Mouse (Mus musculus) urinary bladder, adult 18-20 months (tissue): Measurements from ENCODE around the gene Adam12.

Experiments used
- DNase-seq, 2 experiments: peaks; one replicate each; pipeline ENCODE4 v3.0.0; 2022; ENCODE audit warnings: low spot score in 2 of 2, mixed read lengths in 2 of 2

The Adam12 gene

GRCm38 (mm10) chr7:133876139-133876538 lies 355.8 kb downstream of the Adam12 start:
- DNase-seq, result no peak

DNA sequence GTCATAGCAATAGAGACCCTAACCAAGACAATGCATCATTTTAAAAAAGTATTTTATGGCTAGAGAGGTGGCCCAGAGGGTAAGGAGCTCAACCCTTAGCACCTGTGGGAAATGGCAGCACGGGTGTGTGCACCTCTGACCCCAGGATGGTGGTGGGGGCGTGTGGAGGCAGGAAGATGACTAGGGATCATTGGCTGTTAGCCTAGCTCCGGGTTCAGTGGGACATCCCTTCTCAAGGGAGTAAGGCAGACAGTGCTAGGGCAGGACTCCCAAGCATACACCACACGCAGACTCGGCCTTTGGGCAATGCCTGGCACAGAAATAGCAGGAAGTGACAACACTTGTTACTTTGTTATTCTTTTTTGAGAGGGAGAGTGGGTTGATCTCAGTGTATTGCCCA lies 359.2 kb downstream of the Adam12 start:
- no peak for DNase-seq

DNA sequence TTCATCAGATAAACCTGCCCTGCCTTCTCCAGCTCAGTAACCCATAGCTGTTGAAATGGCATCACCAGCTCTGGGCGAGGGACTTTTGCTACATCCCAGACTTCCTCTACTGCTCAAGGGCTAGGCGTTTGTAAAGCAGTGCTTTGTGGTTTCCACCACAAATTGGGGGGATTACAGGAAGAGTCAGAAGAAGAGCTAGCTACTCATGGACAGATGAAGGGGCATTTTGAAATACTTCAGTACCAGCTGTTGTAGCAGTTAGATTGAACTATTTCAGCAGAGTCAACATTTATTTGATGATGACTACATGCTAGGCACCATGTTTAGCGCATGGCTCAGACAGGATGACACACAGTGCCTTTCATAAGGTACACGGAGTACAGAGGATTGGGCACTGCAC lies 361.7 kb downstream of the Adam12 start:
- DNase-seq, result no peak

- DNase-seq, result no peak
These were observed 368.3 kb downstream of the Adam12 start for GRCm38 (mm10) chr7:133863684-133864083.

- DNase-seq, result no peak
These were observed 368.8 kb downstream of the Adam12 start for GRCm38 (mm10) chr7:133863151-133863550.

DNA sequence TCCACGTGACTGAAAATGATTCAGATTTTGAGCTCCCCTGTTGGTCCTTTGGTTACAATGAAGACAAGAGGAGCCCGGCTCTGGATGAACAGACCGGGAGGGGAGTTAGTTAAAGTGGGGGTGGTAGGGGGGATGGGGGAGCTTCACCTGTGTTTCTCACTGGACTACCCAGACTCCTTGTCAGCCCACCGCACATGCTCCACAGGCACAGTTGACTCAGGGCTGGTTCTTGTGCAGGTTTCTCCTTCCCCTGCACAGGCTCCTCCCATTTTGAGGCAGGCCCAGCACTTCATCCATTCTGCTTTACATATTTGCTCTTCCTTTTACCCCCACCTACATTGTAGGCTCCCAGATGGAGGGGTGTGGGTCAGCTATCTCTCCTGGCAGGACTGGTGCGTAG lies 369.2 kb downstream of the Adam12 start:
- DNase-seq, result no peak

DNA sequence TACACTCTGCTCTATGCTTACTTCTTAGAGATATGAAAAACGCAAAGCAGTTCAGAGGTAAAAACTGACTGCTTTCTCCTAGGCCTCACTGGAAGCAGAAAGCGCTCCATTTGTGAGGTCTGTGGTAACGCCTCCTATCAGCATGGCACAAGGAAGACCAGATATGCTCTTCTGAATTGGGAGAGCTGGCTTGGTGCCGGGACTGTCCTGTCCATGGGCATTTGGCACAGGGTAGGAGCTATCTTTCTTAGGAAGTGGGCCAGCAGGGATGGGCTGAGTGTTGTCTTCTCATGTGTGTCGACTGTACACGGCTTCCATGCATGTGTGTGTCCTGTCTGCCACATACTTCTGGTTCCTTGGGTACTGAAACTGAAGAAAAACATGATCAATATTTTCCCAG lies 369.7 kb downstream of the Adam12 start:
- DNase-seq, result no peak

DNA sequence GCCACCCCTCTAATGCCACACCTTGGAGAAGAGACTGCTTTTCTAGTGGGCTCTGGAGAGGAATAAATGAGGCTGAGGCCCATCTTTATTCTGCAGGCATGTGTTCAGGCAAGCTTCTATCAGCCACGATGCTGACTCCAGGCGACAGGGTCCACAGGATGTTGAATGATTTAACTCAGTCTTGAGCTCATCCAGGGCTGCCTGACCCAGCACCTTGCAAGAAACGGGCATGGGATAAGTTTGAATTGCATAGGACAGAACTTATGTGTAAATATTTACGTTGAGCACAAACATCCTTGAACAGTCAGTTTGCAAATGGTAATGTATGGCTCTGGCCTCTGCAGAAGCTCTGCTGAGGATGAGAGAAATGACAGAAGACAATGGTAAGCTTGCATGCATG lies 372.4 kb downstream of the Adam12 start:
- DNase-seq, result no peak

GRCm38 (mm10) chr7:133858506-133858905 lies 373.4 kb downstream of the Adam12 start:
- no peak for DNase-seq

DNA sequence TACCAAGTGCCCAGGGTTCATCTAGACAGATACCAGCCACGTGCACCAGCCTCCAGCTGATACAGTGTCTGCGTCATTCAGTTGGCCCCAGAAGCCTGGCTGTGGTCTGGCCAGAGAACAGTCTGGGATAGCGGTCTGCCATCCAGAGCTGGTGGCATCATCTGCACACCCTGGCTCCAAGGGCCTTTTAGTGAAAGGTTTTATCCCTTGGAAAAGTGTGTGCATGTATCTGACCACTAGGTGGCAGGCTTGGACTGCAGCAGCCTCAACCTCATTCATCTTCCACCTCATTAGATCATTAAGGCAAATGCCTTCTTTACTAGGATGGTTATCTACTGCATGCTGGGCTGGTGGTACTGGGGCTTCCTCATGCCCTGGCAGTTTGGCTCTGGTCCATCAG lies 375.7 kb downstream of the Adam12 start:
- peak; percentile 49 to 58 for DNase-seq

DNA sequence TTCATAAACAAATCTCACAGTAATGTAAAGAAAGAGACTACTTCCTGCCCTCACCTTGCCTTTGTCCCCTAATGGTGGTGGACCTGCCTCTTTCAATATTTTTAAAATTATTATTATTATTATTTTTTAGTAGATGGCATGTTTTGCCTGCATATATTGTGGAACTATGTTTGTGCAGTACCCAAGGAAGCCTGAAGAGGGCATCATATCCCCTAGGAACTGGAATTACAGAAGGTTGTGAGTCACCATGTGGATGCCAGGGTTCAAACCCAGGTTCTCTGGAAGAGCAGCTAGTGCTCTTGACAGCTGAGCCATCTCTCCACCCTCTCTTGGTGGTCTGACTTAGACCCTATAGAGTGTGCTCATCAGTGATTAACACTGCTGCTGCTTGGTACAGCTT lies 381.2 kb downstream of the Adam12 start:
- DNase-seq, result no peak

- DNase-seq, result no peak
These were observed 383.8 kb downstream of the Adam12 start for GRCm38 (mm10) chr7:133848180-133848579.

- DNase-seq, result no peak
These were observed 384.8 kb downstream of the Adam12 start for GRCm38 (mm10) chr7:133847175-133847574.

DNA sequence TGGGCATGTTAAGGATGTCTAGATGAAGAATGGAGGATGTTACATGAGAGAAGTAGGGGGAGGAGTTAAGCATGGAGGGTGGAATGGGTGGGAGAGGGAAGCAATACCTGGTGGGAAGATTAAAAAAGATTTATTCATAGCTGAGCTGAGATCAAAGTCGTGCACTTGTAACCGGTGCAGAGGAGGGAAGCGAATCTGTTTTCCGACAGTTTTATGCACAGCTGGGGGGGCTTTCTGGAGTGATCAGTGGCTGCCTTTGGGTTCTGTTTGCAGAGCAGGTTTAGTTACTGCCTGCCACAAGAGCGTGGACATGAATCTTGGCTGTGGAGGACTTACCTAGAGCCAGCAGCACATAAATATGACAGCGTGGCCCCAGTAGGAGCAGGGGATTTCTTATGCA lies 389.9 kb downstream of the Adam12 start:
- DNase-seq, result no peak

GRCm38 (mm10) chr7:133839546-133839945 lies 392.4 kb downstream of the Adam12 start:
- no peak for DNase-seq
